Mouse (Mus musculus): ENCODE results near the gene Entpd1.

DNA sequence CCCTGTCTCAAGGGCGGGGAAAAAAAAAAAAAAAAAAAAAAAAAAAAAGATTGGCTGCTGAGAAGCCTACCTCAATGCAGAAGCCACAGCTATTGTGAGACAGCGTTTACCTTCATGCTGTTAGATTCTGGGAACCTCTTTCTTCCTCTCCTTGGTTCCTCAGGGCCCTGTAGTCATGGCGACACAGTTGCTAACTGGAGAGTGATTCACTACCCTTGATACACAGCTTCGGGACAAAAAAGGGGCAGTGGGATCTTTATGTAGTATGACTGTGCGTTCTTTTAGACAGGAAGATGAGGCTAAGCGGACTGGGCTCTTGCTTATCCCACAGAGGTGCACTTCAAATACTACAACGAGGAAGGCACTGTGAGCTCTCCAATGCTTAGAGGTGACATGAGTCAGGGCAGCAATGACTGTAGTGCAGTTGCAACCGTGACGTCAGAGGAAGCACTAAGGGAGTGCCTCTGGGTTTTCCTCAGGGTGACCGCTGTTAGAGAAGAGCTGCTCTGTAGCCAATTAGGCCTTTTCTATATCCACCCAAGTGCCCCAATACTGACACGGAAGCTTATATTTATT lies 27.7 kb downstream of the Entpd1 start:
- TF ChIP-seq CTCF (IDR thresholded peaks at IDR 0.05; ENCODE audit: control insufficient read depth, insufficient read depth, low read length) (no peak), POLR2A (IDR thresholded peaks at IDR 0.05; ENCODE audit: borderline replicate concordance, control insufficient read depth, low read depth, low read length) (no peak)
